Mouse (Mus musculus) ES-Bruce4 (cell line): ENCODE results near the gene Rcan1.

Source experiments
- CTCF ChIP-seq: IDR thresholded peaks from one replicate; pipeline ENCODE4 v1.8.1; 2011; ENCODE audit warnings: low read depth, low read length
- EP300 ChIP-seq: IDR thresholded peaks from 2 replicates; pipeline ENCODE4 v1.6.1; 2011; ENCODE audit warnings: low read depth, low read length; ENCODE audit not compliant: insufficient read depth
- POLR2A ChIP-seq: IDR thresholded peaks from one replicate; pipeline ENCODE4 v1.8.1; 2011; ENCODE audit warnings: low read length; ENCODE audit not compliant: insufficient read depth

DNA sequence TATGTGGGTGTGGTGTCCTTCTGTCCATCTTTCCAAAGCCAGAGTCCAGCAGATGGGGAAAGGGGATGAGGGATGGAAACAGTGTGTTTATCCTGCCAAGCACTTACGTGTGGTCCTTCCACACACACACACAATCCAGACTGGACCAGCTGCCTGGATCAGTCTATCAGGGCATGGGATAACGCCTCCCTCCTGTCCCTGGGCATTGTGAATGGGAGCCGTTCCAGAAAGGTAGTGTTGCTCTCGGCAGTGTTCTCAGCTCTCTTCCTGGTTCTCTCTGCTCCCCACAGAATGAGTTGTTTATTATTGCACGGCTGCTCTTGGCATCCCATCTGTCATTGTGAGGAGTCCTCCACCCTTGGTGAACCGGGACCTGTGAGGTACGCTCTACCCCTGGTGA lies 110.0 kb downstream of the Rcan1 start:
- TF ChIP-seq EP300 = no peak
- TF ChIP-seq POLR2A = no peak
- no peak for TF ChIP-seq CTCF
